Mouse (Mus musculus) natural killer cell, adult 2 months (primary cell): ENCODE data around the gene Galnt15.
"Not testable (repeated sequence)": the region's sequence is repeated elsewhere in the genome, so short reads cannot be mapped to it uniquely, and the experiment has no call there.

Experiments
- DNase-seq, 2 experiments: peaks; one replicate each; pipeline ENCODE4 v3.0.0; 2022; ENCODE audit warnings: low spot score in 2 of 2

Gene Galnt15

DNA sequence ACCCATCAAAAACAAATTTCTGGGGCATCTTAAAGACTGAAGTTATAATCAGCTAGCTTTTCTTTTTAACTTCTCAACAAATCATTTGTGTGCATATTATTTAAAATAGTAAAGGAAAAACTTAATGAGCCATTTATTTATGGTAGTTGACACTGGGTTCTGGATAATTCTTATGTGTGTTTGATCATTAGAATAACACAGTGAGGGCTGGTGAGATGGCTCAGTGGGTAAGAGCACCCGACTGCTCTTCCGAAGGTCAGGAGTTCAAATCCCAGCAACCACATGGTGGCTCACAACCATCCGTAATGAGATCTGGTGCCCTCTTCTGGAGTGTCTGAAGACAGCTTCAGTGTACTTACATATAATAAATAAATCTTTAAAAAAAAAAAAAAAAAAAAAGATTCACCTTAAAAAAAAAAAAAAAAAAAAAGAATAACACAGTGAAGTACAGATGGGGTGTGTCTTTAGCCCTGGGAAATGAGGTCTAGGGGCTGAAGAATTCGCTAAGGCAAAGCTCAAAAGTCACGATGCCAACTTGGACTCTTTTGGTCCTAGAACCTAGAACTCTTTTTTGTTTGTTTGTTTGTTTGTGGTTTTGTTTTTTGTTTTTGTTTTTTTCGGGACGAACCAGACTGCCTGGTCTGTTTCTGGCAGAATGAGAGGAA, 58.9 kb downstream of the Galnt15 start:
- DNase-seq = not testable (repeated sequence)

DNA sequence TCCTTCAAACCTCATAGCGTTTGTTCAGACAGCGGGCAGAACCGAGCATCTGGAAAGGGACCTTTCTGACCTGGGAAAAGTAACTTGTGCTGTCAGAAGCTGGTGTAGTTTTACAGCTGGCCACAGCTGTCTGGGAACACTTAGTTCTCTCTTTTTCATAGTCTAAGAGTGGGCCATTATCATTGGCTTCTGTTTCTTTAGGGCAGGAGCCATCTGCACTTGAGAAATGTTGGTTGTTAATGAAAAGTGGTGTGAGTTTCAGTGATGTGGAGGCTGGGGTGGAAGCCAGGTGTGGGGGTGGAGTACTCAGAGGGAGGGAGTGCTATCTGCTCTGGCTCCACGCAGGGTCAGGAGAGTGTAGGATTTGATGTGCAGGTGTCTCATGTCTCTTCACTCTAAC, 62.3 kb downstream of the Galnt15 start:
- DNase-seq = no peak

DNA sequence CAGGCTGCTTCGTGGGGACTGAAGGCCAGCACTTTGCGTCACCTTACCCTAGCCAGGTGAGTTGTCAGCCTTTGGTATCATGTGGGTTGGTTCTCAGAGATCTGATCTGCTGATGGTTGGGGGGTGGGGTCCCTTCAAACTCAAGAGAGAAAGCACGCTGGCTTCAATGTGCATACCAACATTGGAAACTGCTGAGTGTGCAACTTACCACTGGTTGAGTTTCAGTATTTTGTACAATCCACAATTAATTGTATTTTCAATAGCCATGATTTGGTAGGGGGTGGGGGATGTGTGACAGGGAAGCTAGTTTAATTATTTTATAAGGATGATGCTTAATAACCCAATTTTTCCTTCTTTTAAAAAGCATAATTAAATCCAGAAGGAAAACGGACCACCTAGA, 62.9 kb downstream of the Galnt15 start:
- no peak for DNase-seq

DNA sequence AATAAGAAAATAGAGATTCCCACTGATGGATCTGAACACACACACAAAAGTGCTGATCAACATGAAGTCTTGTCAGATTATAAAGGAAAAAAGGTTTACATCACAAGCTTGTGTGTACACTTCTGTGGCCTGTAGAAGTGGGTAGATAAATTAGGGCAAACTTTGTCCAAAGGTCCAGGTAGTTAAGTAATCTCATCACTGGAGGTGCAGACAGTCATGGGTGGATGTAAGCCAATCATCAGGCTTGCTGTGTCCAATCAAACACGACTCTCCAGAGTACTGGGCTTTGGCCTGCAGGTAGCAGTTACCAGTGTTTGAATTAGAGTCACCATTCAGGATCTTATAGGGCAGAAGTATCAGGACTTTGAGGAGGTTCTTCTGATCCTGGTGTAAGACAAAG, 64.2 kb downstream of the Galnt15 start:
- DNase-seq = no peak

DNA sequence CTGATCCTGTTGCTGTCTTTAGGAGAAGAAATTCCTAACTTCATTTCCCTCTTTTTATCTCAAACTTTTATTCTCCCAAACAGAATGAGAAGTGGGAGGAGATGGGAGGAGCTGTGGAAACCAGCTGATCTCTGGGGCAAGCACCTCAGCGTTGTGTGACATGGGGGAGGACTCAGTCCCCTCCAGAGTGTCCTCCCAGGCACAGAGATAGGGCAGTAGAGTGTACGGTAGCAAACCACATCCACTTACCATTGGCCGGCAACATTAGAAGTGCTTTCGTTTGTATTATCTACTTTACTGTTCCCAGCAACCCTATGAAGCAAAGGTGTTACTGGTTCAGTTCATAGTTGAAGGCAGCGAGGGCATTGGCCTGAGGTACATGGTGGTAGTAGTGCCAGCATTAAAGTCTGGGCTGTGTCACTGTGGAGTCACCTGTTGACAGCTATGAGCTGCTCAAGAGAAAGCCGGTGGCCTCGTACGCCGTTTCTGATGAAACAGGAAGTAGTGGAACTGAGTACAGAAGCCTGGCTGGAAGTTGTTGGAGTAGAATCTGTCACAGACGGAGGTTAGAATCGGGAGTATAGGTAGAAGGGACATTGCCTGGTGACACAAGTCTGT, 64.8 kb downstream of the Galnt15 start:
- DNase-seq = peak; percentile 8 to 15

DNA sequence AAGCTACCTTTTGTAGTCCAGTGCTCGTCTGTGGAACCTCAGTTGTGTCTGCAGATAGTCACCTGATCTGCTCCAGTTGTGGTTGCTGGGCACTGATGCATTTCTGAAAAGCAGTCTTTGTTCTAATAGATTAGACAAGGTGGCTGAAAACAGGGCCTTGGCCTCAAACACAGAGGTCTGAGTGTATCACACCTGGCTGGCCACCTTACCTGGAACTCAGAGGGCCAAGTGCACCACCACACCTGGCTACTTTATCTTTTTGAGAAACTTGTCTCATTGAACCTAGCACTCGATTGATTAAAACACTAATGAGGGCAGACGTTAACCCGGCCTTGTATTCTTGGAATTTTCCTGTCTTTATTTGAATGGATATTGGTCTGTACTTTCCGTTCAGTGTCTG, 66.9 kb downstream of the Galnt15 start:
- no peak for DNase-seq

DNA sequence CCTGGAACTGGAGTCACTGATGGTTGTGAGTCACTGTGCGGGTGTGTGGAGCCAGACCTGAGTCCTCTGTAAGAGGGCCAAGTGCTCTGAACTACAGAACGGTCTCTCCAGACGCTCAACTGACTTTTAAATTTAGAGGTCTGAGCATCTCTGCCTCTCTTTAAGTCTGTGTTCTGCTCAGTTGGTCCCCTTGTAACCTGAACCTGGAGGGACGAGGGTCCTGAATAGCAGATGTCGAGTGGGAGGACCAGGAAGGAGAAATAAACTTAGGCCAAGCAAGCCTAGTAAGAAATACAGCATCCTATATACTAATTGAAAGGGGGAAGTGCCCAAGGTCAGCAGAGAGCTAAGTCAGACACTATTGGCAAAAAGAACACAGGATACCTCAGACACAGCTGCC, 68.0 kb downstream of the Galnt15 start:
- DNase-seq = no peak

DNA sequence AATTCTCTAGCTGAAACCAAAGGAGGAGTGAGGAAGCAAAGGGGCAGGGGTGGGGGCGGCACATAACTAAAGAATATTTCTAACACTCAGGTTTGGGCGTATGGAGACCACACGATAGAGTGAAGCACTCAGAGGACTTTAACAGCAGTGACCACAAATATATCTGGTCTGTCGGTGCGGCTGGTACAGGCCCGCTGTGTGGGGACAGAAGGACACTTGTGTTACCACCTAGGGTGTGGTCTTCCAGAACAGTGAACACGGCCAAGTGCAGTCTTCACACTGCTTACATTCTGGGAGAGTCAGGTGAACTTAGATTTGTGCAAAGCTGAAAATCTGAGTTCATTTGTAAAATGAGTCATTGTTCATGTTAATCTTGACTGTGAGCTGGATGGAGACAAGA, 68.9 kb downstream of the Galnt15 start:
- DNase-seq = no peak

DNA sequence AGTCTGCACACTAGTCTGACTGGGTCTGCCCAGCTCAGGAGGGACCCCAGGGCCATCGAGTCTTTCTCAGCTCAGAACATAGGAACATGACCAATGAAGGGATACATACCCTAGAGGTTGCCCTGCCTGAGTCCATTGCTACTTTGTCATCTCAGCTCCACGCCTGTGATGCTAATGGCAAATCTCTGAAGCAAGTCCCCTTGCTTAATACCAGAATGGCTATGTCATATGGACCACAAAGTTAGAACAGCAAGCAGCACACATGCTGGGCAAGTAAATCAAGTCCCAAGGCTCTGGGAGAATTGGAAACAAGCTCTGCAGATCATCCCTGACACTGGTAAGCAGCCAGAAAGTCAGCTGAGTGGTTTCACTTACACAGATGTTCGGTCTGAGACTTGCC, 70.2 kb downstream of the Galnt15 start:
- no peak for DNase-seq

DNA sequence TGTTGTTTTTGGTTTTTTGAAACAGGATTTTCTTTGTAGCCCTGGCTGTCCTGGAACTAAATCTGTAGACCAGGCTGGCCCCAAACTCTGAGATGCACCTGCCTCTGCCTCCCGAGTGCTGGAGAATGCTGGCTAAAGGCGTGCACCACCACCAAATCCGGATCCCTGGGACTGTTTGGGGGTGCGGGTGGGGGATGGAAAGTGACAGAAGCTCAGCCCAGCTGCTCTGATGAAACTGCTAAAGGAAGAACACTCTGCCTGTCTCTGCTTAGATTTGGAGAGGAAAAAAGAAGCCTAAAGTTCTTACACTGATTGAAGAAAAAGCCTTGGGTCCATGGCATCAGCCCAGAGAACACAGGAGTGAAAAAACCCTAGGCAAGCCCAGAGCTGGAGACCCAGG, 74.8 kb downstream of the Galnt15 start:
- DNase-seq = no peak

DNA sequence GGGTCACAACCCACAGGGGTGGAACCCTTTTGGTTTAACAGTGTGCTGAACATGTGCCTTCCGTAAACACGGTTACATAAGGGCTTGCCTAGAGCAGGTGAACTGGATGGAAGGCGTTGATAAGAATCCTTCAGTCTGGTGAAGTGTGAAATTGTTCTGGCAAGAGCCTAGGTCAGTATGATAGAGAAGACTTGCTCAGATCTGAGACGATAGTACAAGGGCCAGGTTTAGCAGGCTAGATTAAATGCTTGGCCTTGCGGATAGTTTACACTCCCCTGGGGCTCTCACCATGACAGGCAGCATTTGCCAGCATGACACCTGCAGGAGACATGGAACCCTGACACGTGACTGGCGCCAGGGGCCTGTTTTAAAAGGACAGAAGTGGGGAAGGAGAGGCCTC, 76.9 kb downstream of the Galnt15 start:
- no peak for DNase-seq

DNA sequence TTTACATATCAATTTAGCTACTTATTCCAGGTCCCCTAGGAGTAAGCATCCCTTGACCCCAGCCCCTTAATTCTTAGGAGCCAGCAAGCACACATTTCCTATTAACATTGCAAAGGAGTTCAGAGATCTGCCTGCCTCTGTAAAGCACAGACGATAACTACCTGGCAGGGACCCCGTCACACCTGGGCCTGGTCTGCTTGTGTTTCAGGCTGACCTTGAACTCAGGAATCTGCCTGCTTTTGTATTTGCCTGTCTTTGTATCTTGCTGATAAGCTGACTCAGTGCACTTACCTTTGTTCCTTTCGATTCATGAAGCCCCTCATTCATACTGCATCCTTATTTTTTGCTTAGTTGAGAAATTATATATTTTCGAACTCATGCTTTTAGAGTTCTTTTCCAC, 78.1 kb downstream of the Galnt15 start:
- DNase-seq = no peak
